Mouse (Mus musculus) kidney, postnatal 36 days (tissue): ENCODE measurements at regions not wholly inside any gene's neighbourhood (a gene's known extent, or its start where the extent isn't known, plus 50 kb on each side); places are given as distances from the start of the nearest gene placed in this dataset.

Experiments
- DNase-seq, 2 experiments: peaks; one replicate each; pipeline ENCODE4 v3.0.0; 2021 to 2022; ENCODE audit warnings: mixed read lengths in 2 of 2

DNA sequence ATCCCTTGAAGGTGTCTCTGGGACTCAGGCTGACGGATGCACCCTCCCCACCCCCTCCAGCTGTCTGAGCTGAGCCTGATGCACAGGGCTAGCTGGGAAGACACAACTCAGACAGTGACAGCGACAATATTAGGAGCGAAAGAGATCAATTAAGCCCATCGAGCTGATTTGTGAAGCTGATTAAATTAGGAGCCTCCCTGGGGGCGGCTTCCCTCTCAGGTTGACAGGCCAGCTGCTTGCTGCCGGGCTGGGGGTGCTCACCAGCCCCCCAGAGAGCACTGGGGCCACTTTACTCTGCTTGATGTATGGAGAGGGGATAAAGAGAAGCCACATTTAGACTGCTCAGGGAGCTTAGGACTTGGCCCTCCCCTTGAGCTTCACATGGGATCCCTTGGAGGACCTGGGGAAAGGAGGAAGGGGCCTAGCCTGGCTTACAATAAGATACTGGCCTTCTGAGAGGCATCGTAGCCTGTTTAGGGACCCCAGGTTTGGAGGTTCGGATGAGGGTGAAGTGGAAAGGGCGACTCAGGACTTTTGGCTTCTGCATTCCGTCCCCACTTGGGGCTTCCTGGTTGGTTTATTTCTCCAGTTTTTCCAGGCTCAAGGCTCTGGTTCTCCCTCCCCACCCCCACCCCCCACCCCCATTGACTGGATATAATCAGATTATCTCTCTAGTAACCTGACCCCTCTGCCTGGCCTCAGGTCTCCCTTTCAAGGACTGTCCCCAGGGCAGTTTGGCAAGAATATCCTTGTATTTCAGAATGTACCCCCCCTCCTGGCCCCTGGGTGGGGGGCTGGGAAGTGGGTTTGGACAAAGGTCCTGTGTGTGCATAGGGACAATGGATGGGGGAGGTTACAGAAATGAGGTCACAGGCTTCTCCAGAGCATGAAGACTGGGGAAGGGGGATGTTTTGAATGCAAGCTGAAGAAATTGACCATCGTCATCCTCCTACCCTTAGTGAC lies 283.4 kb downstream of the Rps24 start:
- no peak for DNase-seq

DNA sequence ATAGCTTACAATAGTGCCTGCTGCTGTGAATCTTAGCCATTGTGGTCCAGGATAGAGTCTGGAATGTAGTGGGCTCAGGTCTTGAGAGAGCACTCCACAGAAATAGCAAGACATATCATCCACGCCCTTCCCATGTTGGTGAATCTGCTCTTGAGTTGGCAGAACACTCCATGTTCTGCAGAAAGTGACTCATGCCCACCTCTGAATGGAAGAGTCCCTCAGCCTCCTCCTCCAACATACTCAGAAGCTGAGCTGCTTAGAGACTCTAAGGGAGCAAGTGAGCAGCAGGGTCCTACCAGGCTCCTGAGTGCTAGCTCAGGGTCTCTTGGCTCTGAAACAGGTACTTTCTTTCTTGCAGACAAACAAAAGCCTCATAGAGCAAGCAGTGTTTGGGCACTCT lies 284.7 kb downstream of the Rps24 start:
- DNase-seq = no peak

DNA sequence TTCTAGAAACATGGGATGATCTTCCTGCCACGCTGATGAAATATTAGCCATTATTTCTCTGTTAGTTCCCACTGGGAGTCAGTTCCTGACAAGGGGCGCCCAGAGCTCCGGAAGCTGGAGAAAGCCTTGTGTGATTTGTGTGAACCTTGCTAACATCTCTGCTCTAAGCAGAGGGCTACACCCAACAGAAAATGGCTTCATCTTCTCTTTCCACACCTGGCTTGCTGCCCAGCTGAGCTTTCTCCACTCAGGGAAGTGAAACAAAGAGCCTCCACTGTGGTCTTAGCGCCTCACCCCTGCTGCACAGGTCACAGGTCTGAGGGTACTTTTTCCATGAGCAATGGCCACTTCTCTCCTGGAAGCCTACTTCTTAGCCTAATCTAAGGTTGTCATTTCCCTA lies 285.2 kb downstream of the Rps24 start:
- DNase-seq = peak; percentile 50 to 70

DNA sequence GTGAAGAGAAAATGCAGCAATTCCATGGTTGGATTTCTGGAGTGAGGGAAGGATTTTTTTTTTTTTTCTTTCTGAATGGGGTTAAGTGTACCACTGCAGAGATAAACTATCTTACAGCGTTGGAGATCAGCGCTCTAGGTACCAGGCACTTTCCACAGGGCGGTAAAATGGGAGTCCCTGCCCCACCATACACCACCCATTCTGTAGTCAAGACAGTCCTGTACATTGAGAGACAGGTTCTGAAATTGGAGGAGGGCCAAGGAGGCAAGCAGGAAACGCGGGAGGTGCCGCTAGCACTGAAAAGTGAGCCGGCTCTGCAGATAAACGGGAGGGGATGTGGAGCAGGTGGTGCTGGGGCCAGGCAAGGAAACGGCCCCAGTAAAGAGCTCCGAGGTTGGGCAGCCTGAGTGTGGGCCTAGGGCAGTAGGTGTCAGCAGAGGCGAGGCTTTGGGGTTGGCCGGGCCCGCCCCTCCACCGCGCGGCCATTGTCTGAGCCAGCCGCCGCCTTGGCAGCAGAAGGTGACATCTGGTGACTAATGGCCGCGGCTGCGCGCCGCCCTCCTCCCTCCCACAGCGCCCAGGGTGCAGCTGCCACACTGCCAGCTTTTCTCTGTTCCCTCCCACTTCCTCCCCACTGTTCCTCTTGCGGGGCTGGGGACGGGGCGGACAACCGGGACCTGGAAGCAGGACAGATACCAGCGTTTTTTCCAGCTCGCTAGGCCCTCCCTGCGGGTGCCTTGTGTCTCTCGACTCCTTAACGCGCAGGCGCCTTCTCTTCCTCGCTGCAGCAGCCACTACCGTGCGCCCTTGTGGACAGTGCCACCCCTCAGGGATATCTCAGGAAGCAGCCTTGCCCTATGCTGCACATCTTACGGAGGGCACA lies 292.1 kb downstream of the Rps24 start:
- DNase-seq = peak; percentile 91

DNA sequence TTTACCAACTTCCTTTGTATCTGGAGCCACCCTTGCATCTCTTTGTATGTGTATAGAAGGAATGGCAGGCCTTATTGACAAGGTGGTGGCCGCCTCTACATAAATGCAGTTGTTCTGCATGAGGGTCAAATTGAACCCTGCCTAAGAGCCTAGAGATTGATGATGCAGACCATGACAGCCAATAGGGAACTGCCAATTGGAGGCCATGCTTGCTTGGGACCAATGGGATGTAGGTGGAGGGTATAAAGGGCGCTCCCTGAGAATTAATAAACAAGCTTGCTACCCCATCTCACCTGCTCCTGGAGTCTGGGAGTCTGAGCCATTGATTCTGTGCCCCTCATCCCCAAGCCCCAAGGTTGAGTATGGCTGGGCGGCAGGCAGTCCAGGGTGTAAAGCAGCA lies 294.7 kb downstream of the Rps24 start:
- no peak for DNase-seq

DNA sequence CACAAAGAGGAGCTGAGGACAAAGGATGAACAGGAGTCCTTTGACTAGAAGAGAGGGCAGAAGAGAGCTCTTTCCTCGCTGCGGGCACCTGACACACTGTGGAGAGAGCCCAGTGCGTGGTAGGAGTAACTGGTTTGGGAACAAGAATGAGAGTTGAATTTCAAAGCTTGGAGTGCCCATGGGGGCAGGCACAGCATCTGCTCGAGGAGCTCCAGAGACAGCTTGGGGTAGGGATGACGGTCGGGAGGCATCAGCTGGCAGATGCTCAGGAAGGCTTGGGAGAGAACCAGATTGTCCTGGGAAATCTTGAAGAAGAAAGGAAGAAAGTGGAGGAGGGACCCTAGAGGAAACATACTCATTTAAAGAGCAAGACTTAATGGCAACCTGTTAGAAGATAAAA lies 297.0 kb downstream of the Rps24 start:
- no peak for DNase-seq

DNA sequence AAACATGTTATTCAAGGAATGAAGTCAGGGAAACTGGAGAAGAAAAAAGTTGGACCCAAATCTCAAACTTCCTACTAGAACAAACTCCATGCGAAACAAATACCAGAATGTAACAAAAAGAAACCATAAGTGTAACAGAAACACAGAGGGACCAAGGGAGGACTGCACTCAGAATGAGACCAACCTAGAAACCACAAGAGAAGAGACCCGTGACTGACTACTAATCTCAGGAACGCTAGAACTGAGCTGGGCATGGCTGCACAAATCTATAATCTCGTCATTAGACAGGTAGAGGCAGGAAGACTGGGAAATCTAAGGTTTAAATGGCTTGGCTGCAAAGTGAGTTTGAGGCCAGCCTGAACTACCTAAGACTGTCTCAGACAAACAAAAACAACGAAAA lies 298.5 kb downstream of the Rps24 start:
- no peak for DNase-seq

DNA sequence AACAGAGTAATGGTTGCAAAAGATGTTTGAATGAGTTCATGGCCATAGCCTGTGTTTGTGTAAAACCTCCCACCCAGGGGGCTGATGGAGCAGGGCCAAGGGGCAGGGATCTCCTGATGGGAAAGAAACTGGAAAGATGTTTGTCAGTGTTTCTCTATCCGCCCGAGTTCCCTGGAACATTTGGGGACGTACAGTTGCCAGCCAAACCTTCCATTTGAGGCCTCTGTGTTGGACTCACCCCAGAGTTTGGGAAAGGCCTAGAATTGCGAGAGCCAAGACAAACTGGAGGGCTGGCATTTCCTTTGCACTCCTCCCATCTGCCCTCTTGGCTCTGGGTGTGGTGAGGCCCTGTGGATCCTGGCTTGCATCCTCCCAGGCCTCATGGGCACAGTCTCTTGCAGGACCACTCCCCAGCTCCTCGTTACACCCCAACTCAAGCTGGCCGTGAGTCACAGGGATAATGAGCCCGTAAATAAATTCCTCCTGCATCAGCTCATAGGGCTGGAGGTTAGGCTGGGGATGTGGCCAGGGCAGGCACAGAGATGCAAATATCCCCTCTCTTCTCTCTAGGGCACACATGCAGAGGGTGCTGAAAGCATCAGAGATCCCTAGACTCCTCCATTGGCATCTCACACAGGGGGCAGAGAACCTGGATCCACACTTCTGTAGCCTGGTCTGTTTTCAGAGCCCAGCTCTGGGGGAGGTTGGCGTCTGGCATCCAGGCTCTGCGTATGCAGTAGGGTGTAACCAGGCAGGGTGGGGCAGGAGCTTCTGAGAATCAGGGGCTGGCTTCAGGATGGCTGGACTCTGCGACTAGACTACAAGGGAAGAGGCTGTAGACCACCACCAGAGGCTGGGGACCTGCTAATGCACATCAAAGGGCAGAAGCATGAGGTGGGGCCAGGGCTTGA lies 306.7 kb downstream of the Rps24 start:
- no peak for DNase-seq

DNA sequence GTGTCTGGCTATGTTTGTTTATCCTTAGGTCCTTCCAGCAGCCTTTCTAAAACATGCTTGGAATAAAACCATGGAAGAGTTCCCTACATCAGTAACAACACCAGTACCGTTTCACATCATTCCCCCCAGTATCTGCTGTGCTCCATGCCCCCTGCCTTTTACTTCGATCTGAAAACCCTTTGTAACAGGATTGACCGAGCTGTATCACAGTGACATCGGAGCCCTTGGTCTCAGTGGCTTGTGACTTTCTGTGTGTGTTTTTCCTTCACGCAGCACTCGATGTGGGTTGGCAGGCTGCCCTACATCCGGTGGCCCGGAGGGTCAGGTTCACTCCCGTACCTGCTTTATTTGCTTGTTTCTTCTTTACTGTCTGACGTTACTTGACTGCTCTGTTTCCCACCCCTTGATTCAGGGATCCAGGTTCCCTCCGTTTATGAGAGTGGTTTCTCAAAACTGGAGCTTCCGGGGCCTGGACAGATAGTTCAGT lies 307.5 kb downstream of the Rps24 start:
- peak in 1 of 2 experiments; percentile 25 for DNase-seq

DNA sequence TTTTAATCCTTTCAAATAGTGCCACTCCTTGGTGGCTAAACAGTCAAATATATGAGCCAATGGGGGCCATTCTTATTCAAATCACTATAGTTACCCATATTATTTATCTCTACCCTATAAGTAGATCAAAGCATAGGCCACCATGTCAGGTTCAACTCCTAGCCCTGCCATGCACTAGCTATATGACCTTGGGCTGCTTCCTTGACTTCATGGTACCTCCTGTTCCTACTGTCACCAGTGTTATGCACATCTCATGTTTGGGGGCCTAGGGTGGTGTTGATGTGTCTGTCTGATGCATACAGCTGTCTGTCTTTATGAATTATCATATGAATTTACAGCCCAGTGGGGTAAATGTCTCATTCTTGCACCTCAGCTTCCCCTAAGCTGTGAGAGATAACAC lies 310.6 kb downstream of the Rps24 start:
- no peak for DNase-seq

DNA sequence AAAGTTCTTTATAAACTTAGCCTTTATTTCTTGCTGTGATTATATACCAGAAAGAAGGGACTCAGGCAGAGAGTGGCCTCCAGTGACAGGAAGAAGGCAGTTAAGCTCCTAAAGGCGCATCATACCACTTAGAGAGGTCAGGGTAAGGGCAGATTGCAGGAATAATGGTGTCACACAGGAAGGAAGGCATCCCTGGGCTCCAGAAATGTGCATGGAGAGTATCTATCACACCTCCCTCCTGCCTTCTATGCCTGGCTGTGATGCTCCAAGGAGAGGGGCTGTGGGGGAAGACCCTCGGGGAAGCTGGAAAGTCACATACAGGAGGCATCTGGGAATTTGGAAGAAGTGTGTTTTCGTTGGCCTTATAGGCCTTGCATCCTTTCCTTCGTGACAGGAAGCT lies 311.1 kb downstream of the Rps24 start:
- no peak for DNase-seq

DNA sequence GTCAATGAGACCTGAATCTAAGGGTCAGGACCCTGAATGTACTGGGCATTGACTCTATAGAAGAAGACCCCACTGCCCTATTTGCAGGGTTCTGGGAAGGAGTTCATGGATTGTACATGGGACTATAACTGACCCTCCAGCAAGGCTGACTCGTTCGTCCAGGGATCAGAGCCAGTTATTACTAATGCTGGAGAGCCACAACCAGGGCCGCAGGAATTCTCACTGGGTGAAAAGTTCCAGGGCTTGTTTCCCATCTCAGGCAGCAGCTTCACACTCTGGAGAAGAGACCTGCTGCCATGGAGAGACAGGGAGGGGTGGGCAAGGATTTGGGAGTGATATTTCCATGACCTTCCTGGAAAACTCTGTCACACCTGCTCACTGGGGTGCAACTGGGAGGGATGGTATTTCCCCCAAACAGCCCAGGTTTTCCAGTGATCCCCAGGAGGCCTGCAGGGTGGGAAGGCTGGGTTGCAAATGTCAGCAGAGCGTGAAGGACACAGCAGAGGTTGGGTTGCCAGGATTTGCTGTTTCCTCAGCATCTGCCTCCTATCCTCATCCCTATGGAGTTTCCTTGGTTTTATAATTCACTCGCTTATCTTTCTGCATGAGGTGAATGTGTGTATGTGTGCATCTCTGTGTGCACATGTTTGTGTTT lies 316.2 kb downstream of the Rps24 start:
- DNase-seq = peak; percentile 13 to 20

DNA sequence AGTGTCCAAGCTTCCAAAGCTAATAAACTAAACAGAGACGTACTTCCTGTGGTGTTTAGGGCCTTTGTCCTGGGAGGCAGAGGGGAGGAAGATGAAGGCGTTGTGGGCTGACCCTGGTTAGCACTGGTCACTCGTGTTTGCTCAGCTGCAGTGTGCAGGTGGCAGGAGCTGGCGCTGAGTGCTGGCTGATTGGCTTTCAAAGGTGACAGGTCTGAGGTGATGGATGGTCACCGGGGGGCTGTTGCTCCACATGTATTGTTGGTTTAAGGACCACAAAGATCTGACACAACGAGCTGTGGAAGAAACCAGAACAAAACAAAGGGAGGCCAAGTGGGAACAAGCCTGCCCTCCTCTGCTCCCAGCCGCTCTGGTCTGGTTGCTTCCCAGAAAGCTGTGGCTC lies 320.1 kb downstream of the Rps24 start:
- DNase-seq = no peak

DNA sequence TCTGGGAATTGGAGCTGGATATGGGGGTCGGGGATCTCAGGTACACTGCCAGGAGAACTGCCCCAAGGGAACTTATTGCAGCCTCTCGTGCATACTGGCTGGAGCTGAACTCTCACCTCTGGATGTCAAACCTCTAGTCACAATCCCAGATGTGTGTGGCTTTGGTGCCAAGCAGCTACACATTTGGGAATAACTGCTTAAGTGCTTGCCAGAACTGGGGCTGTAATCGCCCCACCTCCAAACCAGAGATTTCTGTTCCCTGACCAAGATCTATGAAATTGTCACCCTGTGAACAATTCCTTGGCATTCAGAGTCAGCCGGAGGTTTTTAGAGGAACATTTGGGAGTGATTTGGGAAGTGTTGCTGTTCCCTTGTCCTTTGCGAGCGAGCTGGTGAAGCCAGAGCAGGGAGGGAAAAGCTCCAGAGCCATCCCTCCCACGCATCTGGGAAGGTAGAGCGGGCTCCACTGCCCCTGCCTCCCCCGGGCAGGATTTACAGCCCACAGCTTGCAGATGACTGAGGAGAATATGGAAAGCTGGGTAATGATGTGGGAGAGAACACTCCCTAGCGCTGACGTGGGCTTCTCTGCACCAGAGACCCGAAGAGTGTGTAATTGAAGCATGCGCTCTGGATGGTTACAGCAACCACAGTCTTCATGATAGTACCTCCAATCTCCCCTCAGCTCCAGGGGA lies 336.1 kb downstream of the Rps24 start:
- DNase-seq = no peak

DNA sequence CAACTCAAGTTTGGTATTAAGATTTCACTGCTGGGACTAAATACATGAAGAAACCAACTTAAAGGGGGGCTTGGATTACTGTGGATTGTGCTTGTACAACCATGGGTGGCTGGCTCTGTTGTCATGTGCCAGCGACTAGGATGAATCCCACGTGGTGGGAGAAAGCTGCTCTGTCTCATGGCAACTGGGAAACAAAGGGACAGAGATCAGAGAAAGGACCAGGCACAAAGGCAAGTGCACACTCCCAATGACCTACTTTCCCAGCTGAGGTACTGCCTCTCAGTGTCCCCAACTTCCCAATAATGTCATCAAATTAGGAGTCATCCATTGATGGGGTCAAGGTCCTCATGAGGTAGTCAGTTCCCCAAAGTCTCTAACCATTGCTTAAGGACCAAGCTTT lies 337.4 kb downstream of the Rps24 start:
- DNase-seq = no peak

DNA sequence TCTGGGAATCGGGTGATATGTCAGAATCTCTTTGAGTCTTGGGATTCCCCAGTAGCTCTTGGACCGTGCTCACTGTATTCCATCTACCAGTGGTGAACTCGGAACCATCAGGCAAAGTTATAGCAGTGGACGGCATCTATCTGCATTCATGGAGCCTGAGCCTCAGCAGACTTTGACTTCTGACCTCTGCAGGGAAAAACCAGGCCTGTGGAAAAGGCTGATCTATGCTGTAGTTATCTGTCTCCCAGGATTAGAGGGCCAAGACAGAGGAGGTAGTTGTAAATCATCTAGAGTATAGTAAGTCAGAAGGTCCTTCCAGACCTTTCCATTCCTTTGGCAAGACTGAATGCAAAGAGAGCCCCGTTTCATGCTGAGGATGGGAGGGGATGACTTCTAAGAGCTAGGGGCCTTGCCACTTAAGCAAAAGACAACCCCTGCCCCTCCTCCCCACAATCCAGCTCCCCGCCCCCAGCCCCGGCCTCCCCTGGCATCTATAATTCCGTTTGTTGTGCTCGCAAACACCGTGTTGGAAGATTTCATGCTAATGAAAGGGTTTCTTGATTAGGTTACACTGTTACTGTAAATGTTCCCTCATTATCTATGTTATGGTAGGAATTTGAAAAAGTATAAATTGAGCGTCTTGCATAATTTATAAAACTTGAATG lies 338.9 kb downstream of the Rps24 start:
- no peak for DNase-seq

DNA sequence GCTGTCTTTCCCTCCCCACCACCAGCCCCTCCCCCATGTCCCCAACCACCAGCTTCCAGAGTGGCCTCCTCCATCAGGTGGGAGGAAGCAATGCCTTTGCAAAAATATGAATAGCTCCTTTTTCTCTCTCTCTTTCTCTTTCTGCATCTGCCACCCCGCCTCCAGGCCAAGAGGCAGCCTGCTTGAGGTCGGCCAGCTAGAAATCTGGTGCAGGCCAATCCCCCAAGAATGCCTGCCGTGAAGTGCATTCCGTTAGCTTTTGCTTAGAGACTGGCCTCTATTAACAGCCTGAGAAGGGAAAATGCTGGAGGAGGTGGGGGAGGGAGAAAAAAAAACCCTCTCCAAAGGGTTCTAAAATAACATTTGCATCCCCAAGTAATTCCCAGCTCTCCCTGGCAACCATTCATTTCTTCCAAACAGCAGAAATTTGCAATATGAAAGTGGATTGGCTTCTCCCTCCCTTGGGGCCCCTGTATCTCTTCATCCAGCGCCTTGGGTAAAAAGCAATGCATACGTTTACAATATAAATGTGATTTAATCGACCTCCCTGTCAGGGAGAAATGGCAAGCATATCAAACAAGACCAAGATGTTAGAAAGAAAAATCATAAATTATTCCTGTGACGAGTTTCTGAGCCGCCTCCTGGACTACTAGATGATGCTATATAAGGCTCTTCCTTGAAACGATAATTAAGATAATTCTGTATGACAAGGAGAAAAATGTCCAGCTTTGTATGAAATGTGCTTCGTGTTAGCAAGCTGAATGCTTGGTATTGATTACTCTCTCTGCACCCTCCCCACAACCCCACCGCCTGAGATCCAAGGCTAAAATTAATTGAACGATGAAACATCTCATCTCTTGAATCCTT lies 339.8 kb downstream of the Rps24 start:
- no peak for DNase-seq

DNA sequence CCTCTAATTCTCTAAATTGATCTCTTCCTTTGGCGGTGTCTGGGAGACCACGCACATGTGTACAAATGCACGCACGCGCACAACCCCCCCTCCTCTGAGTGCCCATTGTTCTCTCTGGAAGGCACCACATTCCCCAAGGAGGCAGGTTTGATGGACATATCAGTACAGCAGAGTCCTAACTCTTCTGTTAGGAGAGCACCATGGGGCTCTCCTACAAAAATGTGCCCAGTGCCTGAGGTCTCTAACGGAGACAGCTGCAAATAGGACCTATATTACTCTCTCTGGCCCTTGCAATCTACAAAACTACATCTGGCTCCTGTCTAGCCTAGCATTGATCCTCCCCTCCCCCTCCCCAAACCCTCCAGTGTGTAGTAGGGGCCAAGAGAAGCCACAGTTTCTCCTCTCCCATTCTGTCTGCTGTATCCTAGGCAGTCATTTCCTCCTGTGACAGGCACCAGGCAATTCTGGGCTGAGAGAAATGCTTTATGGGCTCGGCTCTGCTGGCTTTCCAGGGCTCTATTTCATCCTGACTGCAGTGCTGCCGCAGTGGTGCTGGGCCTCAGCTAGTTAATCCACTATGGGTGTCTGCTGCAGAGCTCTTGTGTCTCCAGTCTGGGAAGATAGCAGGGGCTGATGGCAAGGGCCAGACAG lies 340.6 kb downstream of the Rps24 start:
- DNase-seq = no peak

DNA sequence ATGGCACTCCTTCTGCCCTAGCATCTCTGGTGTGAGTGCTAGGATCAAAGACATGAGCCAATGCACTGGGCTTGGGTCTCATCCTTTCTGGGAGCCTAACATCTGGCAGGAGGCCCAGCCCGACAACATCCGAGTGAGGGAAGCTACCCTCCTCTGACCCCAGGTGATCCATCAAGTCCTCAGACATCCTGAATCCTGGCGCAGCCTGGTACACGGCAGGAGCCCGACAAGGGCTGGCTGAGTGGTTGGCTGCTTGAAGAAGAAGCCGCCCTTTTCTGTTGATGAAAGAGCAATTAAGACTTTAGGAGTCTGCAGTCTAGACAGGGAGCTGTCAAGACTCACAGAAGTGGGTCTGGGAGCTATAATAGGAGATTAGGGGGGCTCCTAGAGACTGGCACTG lies 342.1 kb downstream of the Rps24 start:
- DNase-seq = peak in 1 of 2 experiments; percentile 11
